Mouse (Mus musculus) Muller cell, postnatal 12 days (primary cell): Measurements from ENCODE around the gene Ehhadh.
A peak's percentile ranks its signal among the peaks of the same experiment; 100 is the strongest.
"Not testable (repeated sequence)": the region's sequence is repeated elsewhere in the genome, so short reads cannot be mapped to it uniquely, and the experiment has no call there.

ENCODE experiments used
- DNase-seq: peaks from one replicate; pipeline ENCODE4 v3.0.0-alpha.2; 2015; ENCODE audit errors: inconsistent ontology term

Gene Ehhadh

GRCm38 (mm10) chr16:21794697-21795045, 7.1 kb upstream of the Ehhadh start:
- DNase-seq = peak; percentile 32

DNA sequence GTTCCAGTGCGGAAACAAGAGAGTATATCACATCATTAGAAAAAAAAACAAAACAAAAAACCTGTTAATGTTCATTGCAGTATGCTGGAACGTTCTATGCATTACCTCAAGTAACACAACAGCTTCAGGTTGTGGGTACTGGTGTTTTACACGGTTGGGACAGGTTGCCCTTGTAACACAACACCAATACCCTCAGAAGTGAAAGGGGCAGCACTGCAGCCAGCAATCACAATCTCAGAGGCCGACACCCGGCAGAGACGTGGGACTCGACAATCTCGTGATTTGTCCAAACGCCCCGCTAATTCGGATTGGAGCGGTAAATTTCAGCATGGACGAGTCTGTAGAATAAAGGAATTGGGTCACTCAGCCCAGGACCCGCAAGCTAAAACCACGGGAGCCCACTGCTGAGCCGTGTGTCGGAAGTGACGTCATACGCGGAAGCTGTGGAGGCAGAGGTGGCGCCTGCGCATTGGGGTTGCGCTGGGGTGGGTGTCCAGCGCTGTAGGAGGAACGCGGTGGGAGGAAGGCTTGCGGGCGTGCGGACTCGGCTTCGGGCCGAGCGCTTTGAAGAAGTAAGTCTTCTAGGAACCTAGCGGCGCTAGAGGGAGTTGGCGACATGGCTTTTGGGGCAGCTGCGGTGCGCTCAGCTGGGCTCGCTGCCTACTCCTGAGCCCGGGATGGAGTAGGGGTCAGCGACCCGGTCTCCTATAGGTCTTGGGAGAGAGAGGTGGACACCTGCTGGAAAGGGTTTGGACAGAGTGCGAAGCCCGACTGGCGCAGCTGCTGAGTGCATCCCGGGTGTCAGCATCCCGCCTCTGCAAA, 6.5 kb upstream of the Ehhadh start, which contains the start of gene Map3k13:
Gene Map3k13 (plus strand): TSS at position 472 of the 822 bp plus-strand sequence.
- peak; percentile 95 for DNase-seq

DNA sequence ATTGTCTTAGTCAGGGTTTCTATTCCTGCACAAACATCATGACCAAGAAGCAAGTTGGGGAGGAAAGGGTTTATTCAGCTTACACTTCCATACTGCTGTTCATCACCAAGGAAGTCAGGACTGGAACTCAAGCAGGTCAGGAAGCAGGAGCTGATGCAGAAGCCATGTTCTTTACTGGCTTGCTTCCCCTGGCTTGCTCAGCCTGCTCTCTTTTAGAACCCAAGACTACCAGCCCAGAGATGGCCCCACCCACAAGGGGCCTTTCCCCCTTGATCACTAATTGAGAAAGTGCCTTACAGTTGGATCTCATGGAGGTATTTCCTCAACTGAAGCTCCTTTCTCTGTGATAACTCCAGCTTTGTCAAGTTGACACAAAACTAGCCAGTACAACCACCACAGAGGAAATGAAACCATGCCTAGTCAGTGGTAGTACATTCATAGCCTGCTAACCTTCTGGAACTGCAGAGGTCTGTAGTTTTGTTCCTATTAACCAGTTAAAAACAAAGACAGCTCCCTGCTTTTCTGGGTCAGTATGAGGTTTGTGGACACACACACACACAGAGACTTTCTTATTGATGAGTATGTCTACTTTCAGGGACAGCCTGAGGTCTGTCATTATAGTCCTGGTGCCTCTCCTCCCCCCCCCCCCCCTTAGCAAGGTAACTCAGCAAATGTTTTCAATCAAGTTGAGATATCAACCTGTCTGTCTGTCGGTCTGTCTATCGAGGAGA, 5.6 kb upstream of the Ehhadh start:
- DNase-seq = not testable (repeated sequence)

- DNase-seq = no peak
These were observed 4.2 kb upstream of the Ehhadh start for GRCm38 (mm10) chr16:21791779-21792178.

GRCm38 (mm10) chr16:21790469-21790868, 2.9 kb upstream of the Ehhadh start:
- no peak for DNase-seq

GRCm38 (mm10) chr16:21789180-21789579, 1.6 kb upstream of the Ehhadh start:
- DNase-seq = no peak

DNA sequence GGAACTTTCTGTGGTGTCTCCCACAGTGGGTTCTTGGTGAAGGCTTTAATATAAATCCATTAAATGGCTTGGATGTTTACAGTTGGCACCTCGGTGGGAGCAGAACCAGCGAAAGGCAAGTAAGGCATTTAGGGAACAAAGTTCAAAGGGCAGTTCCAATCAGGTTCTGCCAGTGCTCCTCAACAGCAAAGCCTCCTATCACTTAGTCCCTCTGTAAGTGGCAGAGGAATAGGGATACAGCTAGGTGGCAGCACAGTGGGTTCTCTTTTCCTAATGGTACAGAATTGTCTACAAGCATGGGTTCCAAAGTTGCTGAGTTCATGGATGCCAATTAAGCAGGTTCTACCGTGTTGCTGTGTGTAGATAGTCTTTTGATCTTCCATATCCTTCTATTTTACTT, 974 bp upstream of the Ehhadh start:
- no peak for DNase-seq

GRCm38 (mm10) chr16:21786317-21786716, 1.3 kb downstream of the Ehhadh start:
- DNase-seq = no peak

DNA sequence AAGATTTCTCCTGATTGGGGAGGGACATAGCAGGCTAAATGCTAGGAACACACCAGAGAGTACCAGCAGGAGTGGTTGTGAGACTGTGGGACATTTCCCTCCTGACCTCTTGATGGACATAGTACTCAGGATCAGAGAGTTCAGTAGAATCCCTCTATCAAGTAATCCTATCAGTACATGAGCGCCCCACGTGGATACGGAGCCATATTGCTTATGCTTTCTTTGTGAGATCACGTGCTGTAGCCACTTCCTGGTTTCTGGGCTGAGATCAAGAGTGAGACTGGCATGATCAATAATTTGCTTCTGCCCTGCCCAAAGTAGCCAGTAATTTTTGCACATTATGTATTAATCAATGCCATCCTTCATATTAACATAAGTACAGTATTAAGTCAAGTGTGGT, 2.6 kb downstream of the Ehhadh start:
- no peak for DNase-seq

GRCm38 (mm10) chr16:21782807-21783206, 4.8 kb downstream of the Ehhadh start:
- DNase-seq = no peak

- DNase-seq = no peak
These were observed 5.7 kb downstream of the Ehhadh start for GRCm38 (mm10) chr16:21781895-21782294.

DNA sequence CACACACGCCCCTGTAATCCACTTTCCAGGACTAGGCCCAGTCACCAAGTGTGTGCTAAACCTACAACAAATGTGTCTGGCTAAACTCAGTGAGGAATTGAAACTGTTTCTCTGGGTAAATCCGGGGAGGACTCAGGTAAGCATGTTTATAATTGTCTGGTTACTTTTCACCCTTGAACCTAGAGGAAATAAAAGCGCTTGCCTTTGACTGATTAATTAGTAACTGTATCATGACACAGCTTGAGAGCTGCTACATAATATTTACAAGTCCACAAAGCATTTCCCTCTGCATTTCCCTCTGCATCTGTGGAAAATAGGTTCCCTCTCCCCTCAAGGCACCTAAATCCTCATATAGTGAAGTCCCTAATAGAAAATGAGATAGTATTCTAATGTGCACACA, 6.3 kb downstream of the Ehhadh start:
- DNase-seq = no peak

DNA sequence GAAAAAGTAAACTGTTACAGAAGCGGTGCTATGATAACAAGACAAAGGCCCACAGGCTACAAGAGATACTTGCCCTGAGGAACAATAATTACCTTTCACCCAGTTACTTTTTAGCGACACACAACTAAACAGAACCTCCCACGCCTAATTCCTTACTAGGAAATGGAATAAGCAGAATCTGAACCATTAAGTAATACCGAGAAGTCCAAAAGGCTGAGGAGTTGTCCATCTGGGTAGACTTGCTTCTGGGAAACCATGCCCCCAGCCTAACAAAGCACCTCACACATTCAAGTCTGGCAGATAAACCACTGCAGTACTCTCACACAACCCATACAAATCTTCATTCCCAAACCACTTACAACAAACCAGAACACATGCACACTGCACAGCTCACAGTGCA, 8.5 kb downstream of the Ehhadh start:
- DNase-seq = no peak

- DNase-seq = peak; percentile 19
These were observed 9.2 kb downstream of the Ehhadh start for GRCm38 (mm10) chr16:21778293-21778866.

GRCm38 (mm10) chr16:21774725-21775124, 12.9 kb downstream of the Ehhadh start:
- DNase-seq = no peak

- DNase-seq = no peak
These were observed 17.9 kb downstream of the Ehhadh start for GRCm38 (mm10) chr16:21769667-21770066.

DNA sequence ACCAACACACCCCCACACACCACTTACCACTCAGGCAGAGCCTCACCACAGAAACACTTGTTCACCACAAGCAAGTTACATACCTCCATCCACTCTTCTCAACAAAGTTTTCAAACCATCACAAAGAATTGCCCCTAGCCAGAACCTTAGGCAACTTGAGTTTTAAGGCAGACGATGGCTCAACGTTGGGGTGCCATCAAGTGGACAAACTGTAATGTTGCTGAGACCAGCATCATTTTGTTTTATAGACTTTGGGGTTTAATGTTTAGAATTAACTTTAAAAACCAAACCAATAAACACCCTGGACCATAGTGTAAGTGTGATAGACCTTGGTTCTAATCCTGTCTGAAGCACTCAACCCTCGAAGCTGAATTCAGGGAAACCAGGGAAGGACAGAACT, 19.4 kb downstream of the Ehhadh start:
- no peak for DNase-seq

GRCm38 (mm10) chr16:21758447-21758846, 29.2 kb downstream of the Ehhadh start:
- DNase-seq = no peak

GRCm38 (mm10) chr16:21743401-21743800, 44.2 kb downstream of the Ehhadh start:
- DNase-seq = peak; percentile 3

- DNase-seq = peak; percentile 77
These were observed 44.7 kb downstream of the Ehhadh start for GRCm38 (mm10) chr16:21742898-21743297.

- peak; percentile 12 for DNase-seq
These were observed 45.3 kb downstream of the Ehhadh start for GRCm38 (mm10) chr16:21742191-21742870.

GRCm38 (mm10) chr16:21741542-21741941, 46.1 kb downstream of the Ehhadh start:
- no peak for DNase-seq
